Mouse (Mus musculus): Measurements from ENCODE around the gene Cmtm4. TPM values are rescaled to one million over a fixed set of nuclear protein-coding genes. Genes with fewer than 3 reads are reported as not detected.

The Cmtm4 gene
- total and polyA plus RNA-seq, 3 experiments = 6.5 to 31.1 (median 12.0) TPM

- no peak for TF ChIP-seq EP300 (IDR thresholded peaks at IDR 0.05; ENCODE audit: low read depth in 1 of 2, low read length in 2 of 2)
- TF ChIP-seq TBP (IDR thresholded peaks at IDR 0.05; ENCODE audit: low read depth, low read length) = no peak
- TF ChIP-seq ZNF384 (IDR thresholded peaks at IDR 0.05; ENCODE audit: low read depth, low read length) = no peak
- TF ChIP-seq TAL1 (IDR thresholded peaks at IDR 0.05; ENCODE audit: low read length) = no peak
- TF ChIP-seq MAFK (IDR thresholded peaks at IDR 0.05; ENCODE audit: borderline replicate concordance, low read depth, low read length) = no peak
- H3K4me1 ChIP-seq (ENCODE audit: control insufficient read depth in 1 of 2, insufficient read depth in 2 of 2, low read length in 2 of 2) = peaks cover 0 to 14% of the 10 kb centered on the region in 2 experiments; a peak in 2 of 4 replicates
- peaks cover 12 to 36% of the 10 kb centered on the region in 2 experiments for H3K36me3 ChIP-seq (ENCODE audit: control insufficient read depth in 1 of 2, insufficient read depth in 2 of 2, low read length in 2 of 2)
- no peaks in the 10 kb centered on the region for H3K9me3 ChIP-seq (replicated peaks; ENCODE audit: insufficient read depth, low read length)
- H3K9ac ChIP-seq (ENCODE audit: control insufficient read depth, low read depth, low read length, poor library complexity, severe bottlenecking) = no peak overlapping the region
- H3K27ac ChIP-seq (ENCODE audit: control insufficient read depth, low read depth, low read length) = no peak overlapping the region
- DNase-seq (ENCODE audit: low read depth, low spot score) = no peak
- H3K27me3 ChIP-seq (ENCODE audit: control insufficient read depth in 1 of 2, insufficient read depth in 2 of 2, low read length in 2 of 2) = no peaks in the 10 kb centered on the region
- H3K4me3 ChIP-seq (ENCODE audit: control insufficient read depth in 1 of 2, insufficient read depth in 1 of 2, low read depth in 2 of 2, low read length in 2 of 2) = no peak overlapping the region
- peaks cover 5% of the 10 kb centered on the region for H3K79me2 ChIP-seq (ENCODE audit: control insufficient read depth, insufficient read depth, low read length, poor library complexity)
These were observed 34.6 kb upstream of the Cmtm4 start for GRCm38 (mm10) chr8:104430230-104430629.

- Histone ChIP-seq H3K36me3 (ENCODE audit: control insufficient read depth in 1 of 2, insufficient read depth in 2 of 2, low read length in 2 of 2) (peaks cover 0 to 35% of the 10 kb centered on the region in 2 experiments; a peak in 2 of 4 replicates), H3K9me3 (replicated peaks; ENCODE audit: insufficient read depth, low read length) (no peaks in the 10 kb centered on the region), H3K4me3 (ENCODE audit: control insufficient read depth in 1 of 2, insufficient read depth in 1 of 2, low read depth in 2 of 2, low read length in 2 of 2) (no peak overlapping the region), H3K79me2 (ENCODE audit: control insufficient read depth, insufficient read depth, low read length, poor library complexity) (no peaks in the 10 kb centered on the region), H3K9ac (ENCODE audit: control insufficient read depth, low read depth, low read length, poor library complexity, severe bottlenecking) (no peak overlapping the region), H3K27ac (ENCODE audit: control insufficient read depth, low read depth, low read length) (no peak overlapping the region), H3K27me3 (ENCODE audit: control insufficient read depth in 1 of 2, insufficient read depth in 2 of 2, low read length in 2 of 2) (no peaks in the 10 kb centered on the region), H3K4me1 (ENCODE audit: control insufficient read depth in 1 of 2, insufficient read depth in 2 of 2, low read length in 2 of 2) (no peaks in the 10 kb centered on the region)
- TF ChIP-seq ZNF384 (IDR thresholded peaks at IDR 0.05; ENCODE audit: low read depth, low read length) = no peak
- TF ChIP-seq CTCF (IDR thresholded peaks at IDR 0.05 in 2 of 3, conservative IDR thresholded peaks at IDR 0.05 in 1 of 3; ENCODE audit: control insufficient read depth in 1 of 3, insufficient read depth in 1 of 3, low read depth in 2 of 3, low read length in 3 of 3, poor library complexity in 1 of 3, severe bottlenecking in 1 of 3) = no peak
- TF ChIP-seq CHD2 (IDR thresholded peaks at IDR 0.05; ENCODE audit: low read length) = no peak
- TF ChIP-seq POLR2AphosphoS5 (IDR thresholded peaks at IDR 0.05; ENCODE audit: borderline replicate concordance, low read depth, low read length) = no peak
- TF ChIP-seq POLR2A (IDR thresholded peaks at IDR 0.05; ENCODE audit: control insufficient read depth in 1 of 2, insufficient read depth in 1 of 2, low read depth in 1 of 2, low read length in 2 of 2, poor library complexity in 1 of 2) = no peak
- no peak for TF ChIP-seq ZMIZ1 (IDR thresholded peaks at IDR 0.05; ENCODE audit: low read depth, low read length)
- TF ChIP-seq GABPA (IDR thresholded peaks at IDR 0.05; ENCODE audit: low read depth, low read length) = no peak
- no peak for TF ChIP-seq MAX (IDR thresholded peaks at IDR 0.05; ENCODE audit: low read length)
- TF ChIP-seq UBTF (IDR thresholded peaks at IDR 0.05; ENCODE audit: borderline replicate concordance, insufficient read depth, low read depth, low read length) = no peak
- no peak for TF ChIP-seq GATA1 (IDR thresholded peaks at IDR 0.05; ENCODE audit: low read depth, low read length)
- no peak for TF ChIP-seq POLR2AphosphoS2 (IDR thresholded peaks at IDR 0.05; ENCODE audit: low read length)
- no peak for TF ChIP-seq JUND (IDR thresholded peaks at IDR 0.05; ENCODE audit: low read depth, low read length)
- no peak for TF ChIP-seq HCFC1 (IDR thresholded peaks at IDR 0.05; ENCODE audit: low read depth, low read length)
- TF ChIP-seq USF1 (IDR thresholded peaks at IDR 0.05; ENCODE audit: low read depth, low read length) = no peak
- TF ChIP-seq ELF1 (IDR thresholded peaks at IDR 0.05; ENCODE audit: low read depth, low read length) = no peak
- TF ChIP-seq MEF2A (IDR thresholded peaks at IDR 0.05; ENCODE audit: extremely low read depth, insufficient replicate concordance, low read depth, low read length, poor library complexity, severe bottlenecking) = no peak
- TF ChIP-seq MYC (IDR thresholded peaks at IDR 0.05; ENCODE audit: low read depth, low read length) = no peak
- no peak for TF ChIP-seq RCOR1 (IDR thresholded peaks at IDR 0.05; ENCODE audit: low read depth, low read length)
- TF ChIP-seq SMC3 (IDR thresholded peaks at IDR 0.05; ENCODE audit: low read depth, low read length) = no peak
- TF ChIP-seq TCF12 (IDR thresholded peaks at IDR 0.05; ENCODE audit: low read depth, low read length) = no peak
- no peak for DNase-seq (ENCODE audit: low read depth, low spot score)
These were observed 32.1 kb upstream of the Cmtm4 start for GRCm38 (mm10) chr8:104427703-104428102.
